Mouse (Mus musculus) ES-E14 (cell line): ENCODE measurements around the gene Cetn3.

Source experiments
- CHD2 ChIP-seq: IDR thresholded peaks from 2 replicates; pipeline ENCODE4 v1.6.1; 2014; ENCODE audit warnings: mild to moderate bottlenecking, low read depth, low read length, inconsistent platforms
- ZC3H11A ChIP-seq: IDR thresholded peaks from 2 replicates; pipeline ENCODE4 v1.6.1; 2012; ENCODE audit warnings: low read depth, mild to moderate bottlenecking, inconsistent platforms, low read length, borderline replicate concordance

DNA sequence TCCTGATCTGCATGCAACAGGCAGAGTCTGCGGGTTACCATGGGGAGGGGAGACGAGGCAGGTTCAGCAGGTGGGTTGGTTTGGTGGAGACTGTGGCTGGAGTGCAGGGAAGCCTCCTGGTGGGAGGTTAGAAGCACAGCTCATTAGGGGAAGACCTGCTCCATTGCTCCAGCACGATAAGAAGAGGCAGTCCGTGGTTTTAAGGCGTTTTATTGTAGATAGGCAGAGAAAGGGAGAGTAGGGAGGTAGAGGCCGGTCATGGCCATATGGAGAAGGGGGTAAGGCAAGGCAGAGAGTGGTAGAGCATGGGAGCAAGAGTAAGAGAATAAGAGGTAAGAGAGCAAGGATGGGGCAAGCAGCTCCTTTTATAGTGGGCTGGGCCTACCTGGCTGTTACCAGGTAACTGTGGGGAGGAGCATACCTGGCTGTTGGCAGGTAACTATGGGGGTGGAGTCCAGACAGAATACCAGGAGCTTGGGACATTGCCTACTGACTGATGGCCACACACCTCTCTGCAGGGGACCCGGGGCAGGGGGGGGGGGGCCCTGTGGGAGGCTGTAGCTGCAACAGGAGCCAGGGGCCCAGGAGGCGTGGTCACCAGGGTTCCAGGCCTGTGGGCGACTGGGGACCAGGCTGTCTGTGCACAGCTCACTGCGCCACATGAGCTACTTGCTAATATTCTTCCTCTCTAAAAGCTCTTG is 39.3 kb upstream of the Cetn3 start:
- TF ChIP-seq CHD2 (no peak), ZC3H11A (no peak)
